Mouse (Mus musculus): ENCODE measurements around the gene Supt3.

Supt3 gene

DNA sequence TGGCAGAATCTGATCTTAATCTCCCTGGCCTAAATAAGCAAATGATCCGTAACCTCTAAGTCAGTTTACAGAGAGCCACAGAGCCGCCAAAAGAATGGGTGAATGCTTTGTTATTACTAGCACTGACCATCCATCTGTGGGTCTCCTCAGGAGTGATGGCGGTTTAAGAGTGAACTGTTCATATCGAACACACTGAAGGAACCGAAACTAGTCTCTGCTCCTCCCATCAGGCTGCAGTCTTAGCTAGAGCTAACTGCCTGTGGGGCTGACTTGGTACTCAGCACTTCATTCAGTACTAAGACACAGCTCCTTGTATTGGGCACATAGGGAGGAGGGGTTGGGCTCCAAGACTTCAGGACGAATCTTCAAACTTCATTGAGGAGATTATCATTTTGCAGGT is 280.8 kb downstream of the Supt3 start:
- DNase-seq (ENCODE audit: low spot score): no peak

DNA sequence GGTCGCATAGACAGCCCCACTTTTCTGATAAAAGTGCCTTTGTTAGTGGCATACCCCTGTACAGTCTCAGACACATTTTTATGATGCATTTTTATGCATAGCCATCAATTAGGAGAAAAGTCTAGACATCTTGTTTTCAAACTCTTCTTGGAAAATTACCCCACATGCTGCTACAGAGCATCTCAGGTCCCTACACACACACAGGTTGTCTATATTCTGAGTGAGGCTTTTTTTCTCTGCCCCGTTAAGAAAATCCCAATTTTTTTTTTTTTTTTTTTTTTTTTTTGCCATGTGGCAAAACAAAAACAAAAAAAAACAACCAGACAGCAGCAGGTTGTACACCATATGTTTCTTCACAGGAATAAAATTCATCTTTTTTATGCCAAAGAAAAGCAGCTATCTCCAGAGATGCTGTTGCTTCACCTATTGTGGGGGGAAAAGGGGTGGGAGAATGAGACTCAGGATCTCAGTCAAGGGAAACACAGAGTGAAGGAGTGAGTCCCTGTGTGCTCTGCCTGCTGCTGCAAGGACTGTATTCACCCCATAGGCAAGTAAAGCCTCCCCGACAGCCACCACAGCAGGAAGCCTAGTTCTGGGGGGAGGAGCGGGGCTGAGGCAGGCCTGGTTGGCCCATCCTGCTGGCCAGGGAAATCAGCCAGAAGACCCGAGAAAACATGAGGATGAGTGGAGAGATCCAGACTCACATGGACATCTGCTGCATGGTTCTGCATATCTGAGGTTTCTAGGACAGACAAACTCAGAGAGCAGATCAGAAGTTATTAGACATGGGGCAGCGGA is 281.8 kb downstream of the Supt3 start:
- no peak for DNase-seq (ENCODE audit: low spot score)

DNA sequence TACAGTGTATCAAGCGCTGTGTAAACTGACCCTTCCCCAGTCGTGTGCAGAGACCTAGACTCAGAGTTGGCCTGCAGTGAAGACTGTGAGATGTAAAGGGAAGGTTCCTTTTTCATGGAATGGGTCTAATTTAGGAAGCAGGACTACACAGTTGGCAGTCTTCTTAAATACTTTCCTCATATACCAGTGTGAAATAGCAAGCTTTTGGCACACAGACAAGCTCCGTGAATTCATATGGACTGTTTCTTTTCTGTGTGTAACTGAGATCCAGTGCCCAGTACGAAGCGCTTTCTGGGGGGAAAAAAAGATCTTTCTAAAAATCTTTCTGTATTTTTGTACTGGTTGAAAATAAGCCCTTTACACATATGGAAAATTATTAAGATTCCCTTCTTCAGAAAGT is 286.8 kb downstream of the Supt3 start:
- DNase-seq (ENCODE audit: low spot score): no peak

DNA sequence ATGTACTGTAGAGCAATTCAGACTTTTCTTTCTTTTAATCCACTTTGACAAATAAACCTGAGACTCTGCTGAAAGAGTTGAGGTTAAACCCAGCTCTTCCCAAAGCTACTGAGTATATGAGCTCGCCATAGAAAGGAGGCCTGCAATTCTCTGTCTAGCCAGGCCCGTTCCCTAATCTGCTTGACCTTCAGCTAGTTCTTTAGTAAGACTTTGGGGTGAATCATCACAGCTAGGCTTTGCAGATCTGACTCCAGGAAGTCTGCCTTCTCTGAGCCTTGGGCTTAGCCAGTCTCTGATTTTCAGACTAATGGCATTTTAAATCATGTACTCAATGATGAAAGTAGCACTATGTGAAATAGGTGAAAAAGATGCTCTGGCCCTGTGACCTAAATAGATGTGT is 288.5 kb downstream of the Supt3 start:
- DNase-seq (ENCODE audit: low spot score): no peak

GRCm38 (mm10) chr17:45067441-45067840 is 290.5 kb downstream of the Supt3 start:
- no peak for DNase-seq (ENCODE audit: low spot score)

GRCm38 (mm10) chr17:45068321-45068720 is 291.4 kb downstream of the Supt3 start:
- DNase-seq (ENCODE audit: low spot score): no peak

GRCm38 (mm10) chr17:45072495-45073347 is 295.8 kb downstream of the Supt3 start:
- DNase-seq (ENCODE audit: low spot score): no peak

DNA sequence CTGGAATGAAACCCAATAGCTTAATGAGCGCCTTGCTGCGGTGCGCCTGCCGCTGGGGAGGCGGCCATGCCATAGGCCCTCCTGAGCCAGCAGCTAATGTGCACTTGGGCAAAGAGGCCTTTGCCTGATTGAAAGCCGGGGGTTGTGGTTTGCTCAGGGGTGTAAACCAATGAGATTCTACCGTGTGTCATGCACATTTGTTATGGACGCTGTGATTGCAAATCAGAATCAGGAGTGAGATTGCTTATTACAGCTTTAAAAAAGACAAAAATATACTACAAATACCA is 296.3 kb downstream of the Supt3 start:
- no peak for DNase-seq (ENCODE audit: low spot score)

DNA sequence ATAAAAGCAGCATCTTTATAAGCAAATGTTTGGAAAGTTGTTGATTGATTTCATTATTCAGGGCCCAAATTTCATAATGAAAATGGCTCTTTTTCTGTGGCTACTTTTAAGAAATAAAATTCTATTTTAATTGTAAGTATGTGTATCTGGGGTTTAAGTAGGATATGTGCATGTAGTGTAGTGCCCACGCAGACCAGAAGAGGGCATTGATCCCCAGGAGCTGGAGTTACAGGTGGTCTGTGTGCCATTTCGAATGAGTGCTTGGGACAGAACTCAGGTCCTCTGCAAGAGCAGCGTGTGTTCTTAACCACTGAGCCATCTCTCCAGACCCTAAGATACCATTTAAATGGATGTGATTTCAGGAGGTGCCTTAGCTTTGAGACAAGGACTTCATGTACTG is 296.8 kb downstream of the Supt3 start:
- DNase-seq (ENCODE audit: low spot score): no peak

DNA sequence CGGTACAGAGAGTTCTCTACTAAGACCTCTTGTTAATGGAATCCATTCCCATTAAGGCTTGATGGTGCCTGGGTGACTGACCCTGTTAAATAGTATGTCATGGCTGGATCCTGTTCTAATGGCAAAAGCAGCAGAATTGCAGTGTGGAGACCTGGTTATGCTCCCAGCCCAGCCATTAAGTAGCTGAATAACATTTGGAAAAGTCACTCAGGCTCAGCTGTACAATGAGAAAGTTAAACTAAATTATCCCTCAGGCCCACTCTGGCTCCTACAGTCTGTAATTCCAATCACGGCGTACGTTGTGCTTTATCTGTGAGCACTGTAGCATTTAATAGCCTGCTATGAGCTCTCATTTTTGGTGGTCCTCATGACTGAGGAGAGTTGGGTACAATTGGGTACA is 300.0 kb downstream of the Supt3 start:
- DNase-seq (ENCODE audit: low spot score): no peak

- no peak for DNase-seq (ENCODE audit: low spot score)
These were observed 301.1 kb downstream of the Supt3 start for GRCm38 (mm10) chr17:45077921-45078640.

- no peak for DNase-seq (ENCODE audit: low spot score)
These were observed 304.6 kb downstream of the Supt3 start for GRCm38 (mm10) chr17:45081521-45081920.

DNA sequence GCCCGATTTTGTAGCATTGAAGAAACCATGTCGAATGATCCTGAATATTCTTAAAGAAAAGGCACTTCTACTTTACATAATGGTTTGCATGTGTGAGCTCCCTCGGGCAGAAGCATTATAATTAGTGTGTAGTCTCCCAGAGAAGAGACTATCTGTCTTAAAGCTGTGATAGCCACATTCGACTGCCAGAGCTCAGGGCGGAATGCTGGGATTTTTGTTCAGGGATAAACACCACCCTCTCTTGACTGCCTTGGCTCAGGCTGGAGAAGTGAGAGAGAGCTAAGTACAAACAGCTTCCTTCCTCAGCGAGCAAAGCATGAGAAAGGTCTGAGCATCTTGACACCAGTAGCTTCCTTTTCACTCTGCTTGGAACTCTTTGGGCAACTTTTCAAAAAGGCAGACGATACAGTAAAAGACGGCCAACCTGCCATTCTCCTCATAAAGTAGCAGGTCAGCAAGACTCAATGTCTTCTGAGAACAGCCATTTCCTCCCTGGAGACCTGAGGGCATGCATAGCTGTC is 305.1 kb downstream of the Supt3 start:
- DNase-seq (ENCODE audit: low spot score): no peak

GRCm38 (mm10) chr17:45086361-45086760 is 309.4 kb downstream of the Supt3 start:
- DNase-seq (ENCODE audit: low spot score): no peak

DNA sequence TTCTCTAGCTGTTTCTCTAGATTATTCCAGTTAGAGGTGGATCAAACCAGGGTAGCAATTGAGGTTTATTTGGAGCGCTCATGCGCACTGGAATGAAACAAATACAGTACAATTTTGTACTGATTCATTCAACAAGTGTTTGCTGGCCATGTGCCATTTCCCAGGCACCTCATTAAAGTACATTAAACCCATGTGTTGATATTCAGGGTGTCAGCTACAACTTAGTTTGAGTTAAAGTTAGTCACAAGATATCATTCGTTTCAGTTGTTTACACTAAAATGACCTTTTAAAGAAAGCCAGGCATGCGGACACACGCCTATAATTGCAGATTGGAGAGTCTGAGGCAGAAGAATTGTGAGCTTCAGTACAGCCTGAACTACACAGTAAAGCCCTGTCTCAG is 310.1 kb downstream of the Supt3 start:
- DNase-seq (ENCODE audit: low spot score): peak; percentile 69

GRCm38 (mm10) chr17:45101064-45101463 is 324.1 kb downstream of the Supt3 start:
- no peak for DNase-seq (ENCODE audit: low spot score)

DNA sequence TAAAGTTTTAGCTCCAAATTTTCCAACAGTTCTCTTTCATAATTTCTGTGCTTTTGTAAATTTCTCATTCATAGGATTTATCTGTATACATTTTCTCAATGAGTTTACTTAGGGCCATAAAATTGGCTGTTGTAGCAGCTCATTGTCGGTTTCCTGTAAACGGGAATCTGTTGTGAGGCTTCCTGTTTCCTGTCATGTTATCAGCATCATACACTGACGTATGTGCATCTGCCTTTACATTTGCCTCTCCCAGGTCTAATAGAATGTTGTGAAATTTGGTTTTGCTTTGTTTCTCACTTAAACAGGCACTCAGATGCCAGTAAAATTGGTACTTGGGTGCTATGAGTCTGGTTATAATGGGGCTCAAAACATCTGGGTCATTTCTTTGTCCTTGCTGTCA is 338.4 kb downstream of the Supt3 start:
- DNase-seq (ENCODE audit: low spot score): no peak

- DNase-seq (ENCODE audit: low spot score): no peak
These were observed 341.9 kb downstream of the Supt3 start for GRCm38 (mm10) chr17:45118565-45119471.

DNA sequence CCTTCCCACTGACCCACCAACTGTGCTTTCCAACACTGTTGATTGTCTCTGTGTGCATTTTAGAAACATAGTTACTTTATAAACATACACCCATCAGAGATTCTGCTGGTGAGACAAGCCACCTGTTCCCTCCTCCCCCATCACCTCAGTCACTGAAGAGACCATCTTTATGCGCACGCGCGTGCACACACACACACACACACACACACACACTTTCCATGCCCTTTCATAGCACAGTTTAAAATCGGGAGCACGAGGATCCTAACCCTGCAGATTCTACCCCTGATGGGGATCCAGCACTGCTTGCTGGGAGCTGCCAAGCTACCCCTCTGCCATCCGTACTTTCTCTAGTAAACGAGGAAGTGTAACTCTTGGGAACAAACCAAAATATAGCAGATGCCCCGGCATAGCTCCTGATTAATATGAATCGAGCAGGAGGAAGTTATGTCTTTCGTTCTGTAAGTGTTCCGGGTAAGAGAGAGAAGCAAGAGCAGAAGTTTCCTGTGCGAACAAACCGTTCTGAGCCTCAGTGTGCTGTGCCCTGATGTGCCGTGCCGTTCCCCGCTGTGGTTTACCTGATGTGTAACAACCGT is 342.8 kb downstream of the Supt3 start:
- DNase-seq (ENCODE audit: low spot score): no peak

- no peak for DNase-seq (ENCODE audit: low spot score)
These were observed 346.9 kb downstream of the Supt3 start for GRCm38 (mm10) chr17:45123856-45124255.

DNA sequence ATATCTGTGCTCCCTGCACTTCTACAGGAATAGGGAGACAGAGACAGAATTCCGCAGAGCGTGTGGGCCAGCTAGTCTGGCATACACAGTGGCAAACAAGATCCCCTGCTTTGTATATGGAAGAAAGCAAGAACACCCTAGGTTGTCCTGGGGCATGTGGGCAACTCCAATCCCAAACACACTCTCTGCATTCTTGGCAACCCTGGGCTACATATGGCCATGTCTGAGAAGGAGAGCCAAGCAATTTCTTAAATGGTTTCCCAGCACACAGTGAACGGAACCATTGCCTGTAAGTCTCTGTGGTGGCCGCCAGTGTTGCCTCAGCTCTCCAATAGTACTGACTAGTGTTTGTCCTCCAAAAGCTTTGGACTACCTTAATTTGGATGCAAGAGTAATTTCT is 351.7 kb downstream of the Supt3 start:
- DNase-seq (ENCODE audit: low spot score): no peak
